Mouse (Mus musculus): ENCODE measurements around the gene Abcf2. TPM values are rescaled to one million over a fixed set of nuclear protein-coding genes. Genes with fewer than 3 reads are reported as not detected.

Abcf2 gene
- polyA plus RNA-seq, 1 experiment from 2014 or later, result 119 TPM

DNA sequence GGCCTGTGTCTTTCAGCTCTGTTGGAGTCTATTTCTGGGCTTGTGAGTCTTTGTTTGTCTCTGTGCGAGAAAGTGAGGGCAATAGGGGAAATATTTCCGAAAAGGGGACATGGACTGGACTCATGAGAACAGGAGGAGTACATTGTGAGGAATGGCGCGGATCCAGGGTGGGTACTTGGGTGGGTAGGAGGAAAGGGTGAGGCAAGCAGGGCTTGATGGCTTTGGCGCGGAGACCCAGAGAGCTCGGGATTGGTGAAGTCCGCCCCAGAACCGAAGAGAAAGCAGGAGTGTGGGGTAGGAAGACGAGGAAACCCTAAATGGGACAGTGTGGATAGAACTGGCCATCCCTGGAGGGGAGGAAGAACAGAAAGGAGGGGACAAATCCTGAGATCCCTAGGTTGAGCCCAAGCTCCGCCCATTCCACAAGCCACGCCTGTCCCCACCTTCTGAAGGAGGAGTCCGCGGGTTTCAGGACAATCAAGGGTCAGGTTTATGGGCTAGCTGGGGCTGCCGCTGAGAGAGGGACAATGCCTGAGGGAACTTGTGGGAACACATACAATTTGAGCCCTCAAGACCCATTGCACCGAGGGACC lies 25.6 kb upstream of the Abcf2 start:
- no peak for DNase-seq (ENCODE audit: low spot score)

DNA sequence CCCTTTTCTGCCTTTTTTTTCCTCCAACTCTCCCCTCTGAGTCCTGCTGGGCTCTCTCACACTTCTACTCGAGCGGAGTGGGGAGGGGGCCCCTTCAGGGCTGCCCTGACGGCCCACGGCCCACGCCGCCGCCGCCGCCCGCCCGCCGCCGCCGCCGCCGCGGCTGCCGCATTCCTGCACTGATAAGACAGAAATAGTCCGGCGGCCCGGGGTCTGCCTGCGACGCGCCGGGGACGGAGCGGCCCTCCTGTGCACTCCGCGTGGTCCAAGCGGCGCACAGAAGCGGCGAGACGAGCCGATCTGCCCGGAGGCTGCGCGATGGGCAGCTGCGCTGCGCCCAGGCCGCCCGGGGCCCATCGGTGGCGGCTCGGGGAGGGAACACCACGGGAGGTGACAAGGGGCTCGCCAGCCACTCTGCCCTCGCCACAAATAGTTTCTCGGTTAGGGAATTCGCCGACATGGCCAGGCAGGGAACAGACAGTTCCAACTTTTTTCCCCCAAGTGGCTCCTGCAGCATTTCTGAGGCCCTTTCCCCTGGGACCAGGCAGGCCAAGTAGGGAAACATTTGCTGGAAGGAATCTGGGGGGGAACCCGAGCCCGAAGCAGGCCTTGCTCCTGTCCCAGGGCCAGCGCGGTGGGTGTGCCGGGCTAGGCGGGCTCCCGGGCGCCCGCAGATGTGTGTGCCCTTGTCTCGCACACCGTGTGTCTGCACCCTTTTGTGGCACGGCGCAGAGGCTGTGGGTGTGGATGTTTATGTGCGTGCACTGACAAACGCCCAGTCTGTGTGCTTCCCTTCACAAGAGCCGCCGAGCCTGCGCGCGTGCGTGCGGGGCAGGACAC lies 24.9 kb upstream of the Abcf2 start:
- no peak for DNase-seq (ENCODE audit: low spot score)

DNA sequence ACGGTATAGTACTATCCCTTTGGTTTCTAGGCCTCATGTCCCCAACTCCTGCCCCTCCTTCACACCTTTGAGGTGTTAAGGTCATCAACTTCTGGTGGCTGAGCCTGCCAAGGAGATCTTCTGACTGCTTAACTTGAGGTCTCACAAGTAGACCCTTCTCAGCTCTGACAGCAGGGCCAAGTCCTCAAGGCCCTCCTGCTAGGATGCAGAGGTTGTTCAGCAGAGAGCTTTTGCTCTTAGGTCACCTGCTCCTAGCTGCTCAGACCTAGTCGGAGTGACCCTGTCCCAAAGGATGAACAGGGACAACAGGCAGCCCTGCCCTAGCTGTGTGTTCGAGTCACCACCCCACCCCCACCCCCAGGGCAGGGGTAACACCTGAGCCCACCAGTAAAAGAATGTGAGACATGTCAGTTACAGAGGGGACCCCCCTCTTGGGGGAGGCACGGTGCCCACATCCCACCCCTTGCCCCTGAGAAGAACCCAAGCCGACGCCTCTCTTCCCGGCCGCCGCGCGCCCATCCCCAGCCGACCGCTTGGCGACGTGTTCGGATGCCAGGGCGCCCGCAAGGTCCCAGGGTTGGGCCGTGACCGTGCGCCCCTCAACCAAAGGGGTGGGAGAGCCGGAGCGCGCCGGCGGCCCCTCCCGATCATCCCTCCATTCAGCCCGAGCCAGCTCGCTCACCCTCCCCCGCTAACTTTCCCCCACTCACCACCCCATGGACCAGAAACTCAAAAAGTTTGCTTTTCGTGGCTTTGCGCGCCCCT lies 24.0 kb upstream of the Abcf2 start:
- DNase-seq (ENCODE audit: low spot score), result no peak

DNA sequence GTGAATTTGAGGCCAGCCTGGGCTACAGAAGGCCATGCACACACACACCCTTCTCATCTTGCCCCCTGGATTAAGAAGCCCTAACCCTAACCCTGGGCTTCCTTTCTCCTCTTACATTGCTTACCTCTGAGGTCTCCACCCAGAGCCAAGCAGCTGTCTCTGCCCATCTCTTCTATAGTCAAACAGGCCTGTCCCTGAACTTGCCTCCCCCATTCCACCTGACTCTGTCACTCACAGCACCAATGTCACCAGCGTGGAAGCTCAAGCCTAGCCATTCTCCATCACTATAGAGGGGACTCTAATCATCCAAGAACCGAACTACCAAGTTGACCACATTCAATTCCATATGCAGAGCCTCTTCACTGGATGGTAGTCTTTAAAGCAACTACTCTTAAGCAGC lies 23.0 kb upstream of the Abcf2 start:
- no peak for DNase-seq (ENCODE audit: low spot score)

DNA sequence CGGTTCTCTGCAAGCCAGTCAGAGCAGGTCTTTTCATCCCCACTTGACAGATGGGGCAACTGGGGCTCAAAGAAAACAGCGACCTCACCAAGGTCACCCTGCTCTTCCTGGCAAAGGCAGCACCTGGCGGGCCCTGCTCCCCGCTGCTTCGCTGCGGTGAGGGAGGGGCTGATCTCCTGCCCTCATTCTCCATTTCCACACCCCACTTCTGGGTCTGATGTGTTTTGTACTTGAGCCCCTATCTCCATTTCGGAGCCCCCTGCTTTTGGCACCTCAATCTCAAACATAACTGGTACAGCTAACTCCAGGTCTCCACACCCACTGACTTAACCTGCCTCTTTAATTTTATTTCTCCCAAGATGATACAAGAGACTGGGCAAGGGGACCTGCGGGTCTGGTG lies 21.9 kb upstream of the Abcf2 start:
- DNase-seq (ENCODE audit: low spot score), result no peak

DNA sequence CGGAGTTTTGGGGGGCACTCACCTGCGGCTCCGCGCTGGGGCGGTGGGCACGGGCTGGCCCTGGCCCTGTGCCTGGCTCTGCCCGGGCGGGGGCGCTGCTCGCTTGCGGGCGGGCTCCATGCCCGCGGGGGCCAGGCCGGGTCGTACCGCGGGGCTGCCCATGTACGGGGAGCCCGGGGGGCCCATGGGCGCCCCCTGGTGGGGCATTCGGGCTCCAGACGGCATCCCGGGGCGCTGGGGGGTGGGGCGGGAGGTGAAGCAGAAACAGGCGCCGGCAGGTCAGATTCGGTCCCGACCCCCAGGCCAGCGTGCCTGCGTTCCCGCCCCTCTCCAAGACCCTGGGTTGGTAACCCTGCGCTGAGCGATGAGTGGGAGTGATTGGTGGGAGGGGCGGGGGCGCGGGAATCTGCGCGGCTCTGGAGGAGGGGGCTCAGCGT lies 21.3 kb upstream of the Abcf2 start:
- DNase-seq (ENCODE audit: low spot score), result peak; percentile 76

DNA sequence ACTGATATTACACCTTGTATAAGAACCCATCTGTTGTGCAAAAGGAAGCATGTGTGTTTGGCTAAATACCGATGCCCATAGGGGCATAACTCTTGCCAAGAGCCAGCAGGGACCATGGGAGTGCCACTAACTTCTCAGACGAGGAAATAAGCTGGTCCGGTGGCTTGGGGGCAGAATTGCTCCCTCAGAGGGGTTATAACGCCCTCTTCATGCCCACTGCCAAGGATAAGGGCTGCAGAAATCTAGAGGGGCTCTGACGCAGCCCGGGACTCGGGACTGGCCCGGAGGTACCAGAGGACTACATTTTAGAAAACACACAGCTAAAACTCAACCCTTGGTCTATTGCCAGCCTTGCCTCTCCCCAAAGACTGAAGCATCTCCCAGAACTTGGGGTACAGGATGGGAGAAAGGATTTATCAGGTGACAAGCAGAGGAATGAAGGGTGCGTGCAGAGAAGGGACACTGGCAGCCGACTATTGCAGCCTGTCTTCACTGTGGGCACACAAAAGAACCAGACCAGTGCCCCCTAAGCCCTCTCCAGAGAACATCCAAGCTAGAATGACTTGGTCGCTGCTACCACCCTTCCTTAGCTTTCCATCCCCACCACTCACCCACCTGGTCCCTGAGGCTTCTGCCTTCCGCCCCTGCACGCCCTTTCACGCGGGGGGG lies 20.8 kb upstream of the Abcf2 start:
- DNase-seq (ENCODE audit: low spot score), result no peak

DNA sequence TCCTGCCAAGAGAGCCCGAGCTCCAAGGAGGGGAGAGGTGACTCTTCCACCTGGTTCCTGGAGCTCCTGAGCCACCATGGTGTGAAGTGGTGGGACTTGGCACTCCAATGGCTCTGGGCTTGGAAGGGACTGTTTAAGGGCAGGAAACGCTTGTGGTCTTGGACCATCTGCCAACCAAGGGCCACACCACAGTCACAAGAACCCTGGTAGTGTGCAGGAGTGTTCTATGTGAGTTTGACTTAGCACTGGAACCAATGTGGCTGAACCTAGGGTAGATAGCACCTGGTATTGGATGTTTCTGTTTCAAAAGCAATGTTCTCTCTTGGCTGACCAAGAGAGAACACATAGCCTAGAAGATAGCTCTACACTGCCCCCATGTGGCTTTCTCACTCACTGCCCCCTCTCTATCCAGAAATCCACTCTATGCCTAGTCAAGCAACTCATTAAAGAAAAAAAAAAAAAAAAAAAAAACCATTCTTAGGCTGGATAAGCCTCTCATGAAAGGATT lies 20.0 kb upstream of the Abcf2 start:
- DNase-seq (ENCODE audit: low spot score), result peak; percentile 74

DNA sequence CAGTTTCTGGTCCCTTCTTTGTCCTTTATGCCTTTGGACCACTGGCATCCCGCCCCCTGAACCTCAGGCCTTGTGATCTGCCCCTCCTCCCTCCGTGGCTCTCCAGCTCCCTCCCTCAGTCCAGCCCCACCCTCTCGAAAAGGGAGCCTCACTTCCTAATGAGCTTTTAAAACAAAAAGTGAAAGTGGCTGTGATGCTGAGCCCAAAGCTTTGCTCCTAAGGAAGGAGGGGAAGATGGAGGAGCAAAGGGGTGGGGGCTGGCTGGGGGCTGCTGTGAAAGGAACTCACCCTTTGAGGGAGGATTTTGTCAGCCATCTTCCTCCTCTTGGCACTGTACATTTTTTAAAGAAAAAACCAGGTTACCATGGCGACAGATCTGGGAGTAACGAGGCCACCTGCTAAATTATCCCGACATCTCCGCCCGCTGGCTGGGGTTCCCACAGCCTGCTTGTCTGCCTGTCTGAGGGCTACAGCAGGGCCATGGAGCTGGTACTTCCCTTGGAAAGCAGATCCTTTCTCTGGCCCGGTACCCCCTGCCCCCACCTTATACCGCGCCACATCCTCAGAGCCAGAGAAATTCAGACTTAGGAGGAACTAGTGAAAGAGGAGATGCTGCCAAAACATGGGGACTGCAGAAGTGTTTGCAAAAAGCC lies 19.4 kb upstream of the Abcf2 start:
- DNase-seq (ENCODE audit: low spot score), result no peak

DNA sequence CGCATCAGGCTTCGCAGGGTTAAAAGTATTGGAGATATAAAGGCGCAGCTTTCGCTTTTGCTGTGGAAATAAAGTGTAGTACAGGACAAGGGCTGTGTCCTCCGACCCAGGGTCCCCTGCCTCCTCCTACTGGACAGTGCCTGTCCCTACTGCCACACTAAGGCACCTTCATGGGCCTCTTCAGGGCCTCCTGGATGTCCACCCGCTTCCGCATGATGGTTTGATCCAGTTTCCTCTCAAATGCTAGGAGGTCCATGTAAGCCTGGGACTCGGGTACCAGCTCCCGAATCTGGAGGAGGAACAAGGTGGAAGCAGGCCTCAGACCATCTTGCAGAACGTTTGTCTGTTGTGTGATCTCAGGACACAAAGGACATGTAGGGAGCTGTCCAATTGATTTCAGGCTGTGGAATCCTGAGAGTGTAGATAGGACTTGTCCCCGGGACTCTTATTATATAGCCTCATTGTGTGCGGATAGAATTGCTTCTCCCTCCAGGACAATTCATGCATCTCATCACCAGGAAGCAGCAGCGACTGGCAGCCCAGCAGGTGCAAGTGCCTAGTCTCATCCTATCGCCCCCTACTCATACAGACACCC lies 18.6 kb upstream of the Abcf2 start:
- no peak for DNase-seq (ENCODE audit: low spot score)

DNA sequence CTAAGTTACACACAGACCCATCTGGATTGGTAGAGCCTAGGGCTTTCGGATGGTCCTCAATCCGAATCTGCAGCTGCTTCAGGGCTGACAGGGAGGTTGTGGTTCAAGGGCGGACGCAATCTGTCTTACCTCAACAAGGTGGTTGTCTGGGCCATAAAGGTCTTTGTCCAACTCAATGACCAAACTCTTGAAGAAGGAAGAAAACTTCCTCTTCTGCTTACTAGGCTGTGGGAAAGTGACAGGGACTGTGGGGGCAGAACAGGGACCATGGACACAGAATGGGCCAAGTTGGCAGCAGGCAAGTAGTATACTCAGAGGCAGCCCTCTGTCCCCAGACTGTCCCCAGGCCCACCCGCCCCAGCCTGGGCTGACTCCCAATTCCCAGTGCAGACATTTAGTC lies 18.0 kb upstream of the Abcf2 start:
- no peak for DNase-seq (ENCODE audit: low spot score)

DNA sequence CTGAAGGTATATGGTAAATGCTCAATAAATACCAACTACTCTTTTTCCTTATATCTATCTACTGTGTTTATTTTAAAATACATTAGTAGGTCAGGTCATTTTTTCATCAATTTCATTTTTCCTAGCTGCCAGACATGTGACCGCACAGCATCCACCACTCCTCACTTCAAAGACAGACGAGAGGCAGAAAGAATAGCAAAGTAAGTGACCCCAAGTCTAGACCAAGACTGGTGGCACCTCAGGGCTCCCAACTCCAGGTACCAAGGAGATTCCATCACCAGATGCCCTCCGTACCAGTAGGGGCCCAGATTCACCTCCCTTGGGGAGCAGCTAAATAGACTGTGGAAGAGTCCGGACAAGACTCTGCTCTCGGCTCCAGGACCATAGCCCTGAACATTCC lies 17.1 kb upstream of the Abcf2 start:
- DNase-seq (ENCODE audit: low spot score), result no peak

DNA sequence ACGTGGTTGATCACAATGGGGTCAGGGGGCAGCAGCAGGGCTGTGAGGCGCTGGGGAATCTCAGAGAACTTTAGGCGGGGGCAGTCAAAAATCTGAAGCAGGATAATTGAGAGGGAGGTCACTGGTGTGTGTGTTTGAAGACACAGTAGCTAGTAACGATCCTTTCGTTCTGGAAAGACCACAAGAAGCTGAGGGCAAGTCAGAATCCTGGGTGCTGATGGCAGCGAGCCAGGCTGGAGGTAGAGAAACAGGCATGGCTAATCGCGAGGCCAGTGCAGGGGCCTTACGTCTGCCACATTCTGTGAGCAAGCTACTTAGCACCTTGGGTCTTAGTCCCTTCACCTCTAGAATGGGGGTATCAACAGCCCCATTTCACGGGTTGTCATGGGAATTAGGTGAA lies 16.7 kb upstream of the Abcf2 start:
- no peak for DNase-seq (ENCODE audit: low spot score)

DNA sequence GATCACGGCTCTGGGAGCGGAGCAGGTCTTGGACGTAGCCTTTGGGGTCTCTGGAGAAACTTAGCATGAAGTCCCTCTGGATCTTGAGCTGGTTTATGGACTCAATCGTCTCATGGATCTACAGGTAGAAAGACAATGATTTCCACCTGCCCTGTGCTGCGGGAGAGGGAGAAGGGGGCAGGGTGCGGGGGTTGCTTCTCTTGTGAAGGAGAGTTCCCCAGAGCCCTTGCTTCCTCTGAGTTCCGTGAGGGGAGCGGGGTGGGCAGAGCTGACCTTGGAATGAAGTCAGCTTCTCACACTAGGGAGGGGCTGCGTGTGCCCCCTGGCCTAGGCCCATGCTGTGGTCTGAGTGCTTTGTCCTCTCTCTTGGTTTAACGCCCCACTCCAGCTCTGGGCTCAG lies 16.0 kb upstream of the Abcf2 start:
- DNase-seq (ENCODE audit: low spot score), result no peak

DNA sequence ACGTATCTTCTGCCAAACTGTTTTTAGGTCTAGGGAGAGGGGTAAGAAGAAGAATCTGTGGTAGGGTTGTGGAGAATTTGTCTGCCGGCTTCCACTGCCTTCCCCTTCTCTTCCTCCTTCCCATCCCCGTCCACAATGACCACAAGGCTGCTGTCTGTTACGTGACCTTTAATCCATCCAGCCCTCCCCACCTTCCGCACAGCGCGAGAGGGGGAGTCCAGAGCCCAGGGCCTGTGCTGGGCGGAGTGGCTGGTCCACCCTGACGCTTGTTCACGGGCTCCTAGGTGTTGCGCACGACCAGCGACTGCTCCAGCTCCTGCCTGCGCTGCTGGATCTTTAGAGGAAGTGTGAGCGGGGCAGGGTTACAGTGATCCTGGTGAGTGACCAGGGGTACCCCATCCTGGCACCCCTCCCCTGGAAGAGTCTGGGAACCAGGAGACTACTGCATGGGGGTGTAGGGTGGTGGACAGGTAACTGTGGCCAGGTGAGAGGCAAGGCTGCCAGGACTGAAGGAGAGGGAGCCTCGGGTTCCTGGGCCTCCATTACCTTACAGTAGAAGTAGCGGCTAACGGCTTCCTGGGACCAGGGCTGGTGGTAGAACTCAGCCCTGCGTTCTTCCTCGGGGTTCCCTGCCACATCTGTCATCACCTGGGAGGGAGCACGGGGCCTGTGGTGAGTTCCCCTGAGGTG lies 15.3 kb upstream of the Abcf2 start:
- no peak for DNase-seq (ENCODE audit: low spot score)

DNA sequence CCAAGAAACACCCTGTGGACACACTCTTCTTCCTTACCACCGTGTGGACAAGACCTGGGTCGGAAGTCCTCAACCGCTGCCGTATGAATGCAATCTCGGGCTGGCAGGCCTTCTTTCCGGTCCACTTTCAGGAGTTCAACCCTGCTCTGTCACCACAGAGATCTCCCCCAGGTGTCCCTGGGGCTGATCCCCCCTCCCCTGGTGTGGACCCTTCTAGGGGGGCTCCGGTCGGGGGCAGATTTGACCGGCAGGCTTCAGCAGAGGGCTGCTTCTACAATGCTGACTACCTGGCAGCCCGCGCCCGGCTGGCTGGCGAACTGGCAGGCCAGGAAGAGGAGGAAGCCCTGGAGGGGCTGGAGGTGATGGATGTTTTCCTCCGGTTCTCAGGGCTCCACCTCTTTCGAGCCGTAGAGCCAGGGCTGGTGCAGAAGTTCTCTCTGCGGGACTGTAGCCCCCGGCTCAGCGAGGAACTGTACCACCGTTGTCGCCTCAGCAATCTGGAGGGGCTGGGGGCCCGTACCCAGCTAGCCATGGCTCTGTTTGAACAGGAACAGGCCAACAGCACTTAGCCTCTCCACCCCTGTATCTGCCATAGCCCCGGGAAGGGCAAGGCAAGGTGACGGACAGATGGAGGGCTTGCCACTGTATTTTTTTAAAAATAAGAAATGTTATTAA lies 14.7 kb upstream of the Abcf2 start:
- no peak for DNase-seq (ENCODE audit: low spot score)

DNA sequence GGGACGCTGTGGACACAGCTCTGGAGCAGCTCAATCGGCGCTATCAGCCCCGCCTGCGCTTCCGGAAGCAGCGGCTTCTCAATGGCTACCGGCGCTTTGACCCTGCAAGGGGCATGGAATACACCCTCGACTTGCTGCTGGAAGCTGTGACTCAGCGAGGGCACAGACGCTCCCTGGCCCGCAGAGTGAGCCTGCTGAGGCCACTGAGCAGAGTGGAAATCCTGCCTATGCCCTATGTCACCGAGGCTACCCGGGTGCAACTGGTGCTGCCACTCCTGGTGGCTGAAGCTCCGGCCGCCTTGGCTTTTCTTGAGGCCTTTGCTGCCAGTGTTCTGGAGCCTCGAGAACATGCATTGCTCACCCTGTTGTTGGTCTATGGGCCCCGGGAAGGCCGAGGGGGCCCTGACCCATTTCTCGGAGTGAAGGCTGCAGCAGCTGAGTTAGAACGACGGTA lies 14.0 kb upstream of the Abcf2 start:
- DNase-seq (ENCODE audit: low spot score), result no peak

DNA sequence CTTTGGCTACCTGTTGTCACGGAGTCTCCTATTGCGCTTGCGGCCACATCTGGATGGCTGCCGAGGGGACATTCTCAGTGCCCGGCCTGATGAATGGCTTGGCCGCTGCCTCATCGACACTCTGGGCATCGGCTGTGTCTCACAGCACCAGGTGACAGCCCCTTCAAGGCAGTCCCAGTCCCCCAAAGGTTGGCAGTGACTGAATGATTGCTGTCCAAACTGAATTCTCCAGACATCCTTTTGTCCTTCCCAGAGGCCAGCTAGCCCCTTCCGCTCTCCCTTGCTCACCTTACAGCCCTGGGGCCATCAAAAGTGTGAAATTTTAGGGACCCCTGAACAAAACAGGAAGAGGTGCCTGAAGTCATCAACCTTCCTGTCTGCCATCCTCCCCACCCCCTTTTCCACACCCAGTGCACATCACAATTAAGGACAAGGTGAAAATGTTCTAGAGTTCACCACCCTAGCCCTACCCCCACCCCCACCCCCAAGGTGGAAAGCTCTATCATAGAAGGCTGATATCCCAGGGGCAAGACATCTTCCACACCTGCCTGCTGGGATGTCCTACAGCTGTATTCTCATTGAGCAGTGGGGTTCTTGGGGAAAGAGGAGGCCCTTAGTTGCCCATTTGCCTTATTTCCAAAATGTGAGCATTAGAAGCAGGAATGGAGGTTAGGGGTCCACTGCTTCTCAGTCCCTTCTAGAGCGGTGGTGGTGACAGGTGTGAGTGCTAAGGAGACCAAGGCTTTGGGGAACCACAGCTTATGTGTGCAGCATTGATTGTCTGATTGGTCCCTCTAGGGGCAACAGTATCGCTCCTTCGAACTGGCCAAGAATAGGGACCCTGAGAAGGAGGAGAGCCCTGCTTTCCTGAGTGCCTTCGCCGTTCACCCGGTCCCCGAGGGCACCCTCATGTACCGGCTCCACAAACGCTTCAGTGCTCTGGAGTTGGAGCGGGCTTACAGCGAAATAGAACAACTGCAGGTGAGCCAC lies 12.5 kb upstream of the Abcf2 start:
- DNase-seq (ENCODE audit: low spot score), result no peak
